Mouse (Mus musculus): Measurements from ENCODE around the gene Ttbk1. TPM values are rescaled to one million over a fixed set of nuclear protein-coding genes. Genes with fewer than 3 reads are reported as not detected.

Ttbk1 gene
- total RNA-seq (2023), result not detected

GRCm38 (mm10) chr17:46487431-46487830 is at the start of gene Ttbk1:
Gene Ttbk1 (minus strand): TSS chr17:46487675.

GRCm38 (mm10) chr17:46496623-46497434 is 9.4 kb upstream of the Ttbk1 start, which contains the start of gene Dnph1:
Gene Dnph1 (plus strand): TSS chr17:46496711.

GRCm38 (mm10) chr17:46438298-46438873 is 49.1 kb downstream of the Ttbk1 start, which contains the start of gene Slc22a7:
Gene Slc22a7 (minus strand): TSS chr17:46438457.

GRCm38 (mm10) chr17:46428761-46429414 is 58.6 kb downstream of the Ttbk1 start, which contains the start of gene Crip3:
Gene Crip3 (plus strand): TSS chr17:46428926.

Other genes starting within 250 kb of the Ttbk1 start
- gene Polr1c, start 239.6 kb downstream of the Ttbk1 start, total RNA-seq (2023), result 10 to 100 TPM; 22.6 to 22.7 TPM
- gene Yipf3, start 239.6 kb downstream of the Ttbk1 start, total RNA-seq (2023), result 10 to 100 TPM; 75.7 to 76.7 TPM
- 1 to 10 TPM in 1 of 2 experiments, under 1 TPM in 1; 0.79 to 1.6 TPM for gene Lrrc73, start 234.1 kb downstream of the Ttbk1 start, total RNA-seq (2023)
- gene Tjap1, start 204.6 kb downstream of the Ttbk1 start, total RNA-seq (2023), result 10 to 100 TPM; 24.1 to 29.3 TPM
- not detected for gene Dlk2, start 190.3 kb downstream of the Ttbk1 start, total RNA-seq (2023)
- gene Abcc10, start 159.3 kb downstream of the Ttbk1 start, total RNA-seq (2023), result 1 to 10 TPM; 6.4 to 6.8 TPM
- 1 to 10 TPM; 5.0 to 7.0 TPM for gene Zfp318, start 103.9 kb downstream of the Ttbk1 start, total RNA-seq (2023)
- gene Crip3, start 58.7 kb downstream of the Ttbk1 start, total RNA-seq (2023), result not detected
- gene Slc22a7, start 49.2 kb downstream of the Ttbk1 start, total RNA-seq (2023), result not detected
- gene Dnph1, start 9.0 kb upstream of the Ttbk1 start, total RNA-seq (2023), result 1 to 10 TPM; 5.6 to 5.8 TPM
- gene Cul9, start 58.7 kb upstream of the Ttbk1 start, total RNA-seq (2023), result 1 to 10 TPM; 5.3 to 7.0 TPM
- gene Srf, start 68.5 kb upstream of the Ttbk1 start, total RNA-seq (2023), result 10 to 100 TPM; 51.7 to 52.8 TPM
- under 1 TPM; 0.18 TPM for gene Ptk7, start 141.8 kb upstream of the Ttbk1 start, total RNA-seq (2023)
- 10 to 100 TPM; 19.4 to 20.1 TPM for gene Klc4, start 158.3 kb upstream of the Ttbk1 start, total RNA-seq (2023)
- gene Mrpl2, start 158.6 kb upstream of the Ttbk1 start, total RNA-seq (2023), result 10 to 100 TPM; 23.5 to 30.3 TPM
- gene Cul7, start 162.7 kb upstream of the Ttbk1 start, total RNA-seq (2023), result 1 to 10 TPM; 3.1 to 3.6 TPM
- gene Rrp36, start 186.7 kb upstream of the Ttbk1 start, total RNA-seq (2023), result 10 to 100 TPM; 13.8 to 14.5 TPM
- gene Mea1, start 191.1 kb upstream of the Ttbk1 start, total RNA-seq (2023), result 10 to 100 TPM; 41.9 to 42.8 TPM
- 10 to 100 TPM; 48.1 to 49.5 TPM for gene Klhdc3, start 193.2 kb upstream of the Ttbk1 start, total RNA-seq (2023)
- 10 to 100 TPM; 30.9 to 33.1 TPM for gene Ppp2r5d, start 217.4 kb upstream of the Ttbk1 start, total RNA-seq (2023)
- 10 to 100 TPM; 21.0 TPM for gene Pex6, start 223.8 kb upstream of the Ttbk1 start, total RNA-seq (2023)
- 1 to 10 TPM; 2.4 to 4.0 TPM for gene Gnmt, start 241.5 kb upstream of the Ttbk1 start, total RNA-seq (2023)